ENCODE assay signal across 8 mouse cellular contexts in the genomic region with DNA sequence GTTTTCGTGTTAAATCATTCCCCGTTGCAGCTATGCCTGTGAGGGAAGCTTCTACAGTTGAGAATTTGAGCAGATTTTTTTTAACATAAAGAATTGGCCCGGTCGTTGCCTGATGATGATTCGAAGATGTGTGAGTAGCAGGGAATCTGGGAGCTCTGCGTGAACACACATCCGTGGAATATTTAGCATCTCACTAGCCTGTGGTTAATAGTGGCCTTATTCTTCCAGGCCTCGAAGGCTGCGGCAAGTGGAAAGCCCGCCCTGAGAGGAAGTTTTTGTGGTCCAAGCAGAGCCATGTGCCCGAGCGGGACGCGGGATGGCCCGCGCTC. TPM values are rescaled to one million over a fixed set of nuclear protein-coding genes. Genes with fewer than 3 reads are reported as not detected.
A peak's percentile ranks its signal among the peaks of the same experiment; 100 is the strongest.
DNase-seq lines count a peak whose midpoint lies in the region; ATAC-seq and TF ChIP-seq lines count a peak whose summit lies in the region.

No protein-coding gene starts in this region.

- peak overlapping the region; percentile 65; the same call in 1 of the 2 replicates for H3K9ac ChIP-seq in forebrain, embryonic 14.5 days (ENCODE audit: low read length)
- H3K9ac ChIP-seq in liver, embryonic 13.5 days, result peak overlapping the region; percentile 86

- no peak for TF ChIP-seq CTCF in C2C12 (IDR thresholded peaks at IDR 0.05; ENCODE audit: control insufficient read depth, insufficient read depth, insufficient read length)

- H3K4me2 ChIP-seq in forebrain, embryonic 14.5 days (ENCODE audit: low read length), result peak overlapping the region; percentile 94
- H3K4me2 ChIP-seq in liver, embryonic 13.5 days, result peak overlapping the region; percentile 99

- no peak overlapping the region for H3ac ChIP-seq in C2C12 (ENCODE audit: control insufficient read depth, insufficient read length, low read depth)

- H3K4me1 ChIP-seq in heart, embryonic 10.5 days, result 0 out of 2 replicates have a peak, but pooled peaks cover 11% of the 10 kb centered on the region
- H3K4me1 ChIP-seq in forebrain, embryonic 14.5 days (ENCODE audit: control insufficient read depth, insufficient read depth, low read length), result peaks cover 8% of the 10 kb centered on the region
- H3K4me1 ChIP-seq in liver, embryonic 13.5 days (replicated peaks), result peaks cover 36% of the 10 kb centered on the region

- no peak for ATAC-seq in forebrain, embryonic 14.5 days
- no peak for ATAC-seq in liver, embryonic 13.5 days (ENCODE audit: low read depth)
- ATAC-seq in monocyte, adult 5-6 weeks (replicated peaks; ENCODE audit: insufficient number of reproducible peaks, low FRiP score, low TSS enrichment, poor library complexity, severe bottlenecking), result no peak

- peak overlapping the region; percentile 80 for H3K27ac ChIP-seq in heart, embryonic 10.5 days
- no peak overlapping the region for H3K27ac ChIP-seq in forebrain, embryonic 14.5 days (ENCODE audit: low read depth, low read length)
- H3K27ac ChIP-seq in liver, embryonic 13.5 days, result no peak overlapping the region

- peak overlapping the region; percentile 83 for H3K4me3 ChIP-seq in heart, embryonic 10.5 days
- peak overlapping the region; percentile 45 for H3K4me3 ChIP-seq in C2C12 (ENCODE audit: insufficient read depth, poor library complexity, severe bottlenecking)
- peak overlapping the region; percentile 67 for H3K4me3 ChIP-seq in forebrain, embryonic 14.5 days (ENCODE audit: low read depth, low read length)
- H3K4me3 ChIP-seq in liver, embryonic 13.5 days (replicated peaks), result peak overlapping the region; percentile 88

- peaks cover 58% of the 10 kb centered on the region for H3K27me3 ChIP-seq in heart, embryonic 10.5 days (ENCODE audit: insufficient read depth, poor library complexity, severe bottlenecking)
- H3K27me3 ChIP-seq in C2C12 (ENCODE audit: control insufficient read depth, insufficient read depth, insufficient read length), result no peaks in the 10 kb centered on the region
- peaks cover 43% of the 10 kb centered on the region for H3K27me3 ChIP-seq in forebrain, embryonic 14.5 days (replicated peaks; ENCODE audit: control insufficient read depth, insufficient read depth, low read length)
- H3K27me3 ChIP-seq in liver, embryonic 13.5 days, result peaks cover 68% of the 10 kb centered on the region

- no peaks in the 10 kb centered on the region for H3K79me2 ChIP-seq in C2C12 (ENCODE audit: control insufficient read depth, insufficient read depth)

- H3K9me3 ChIP-seq in heart, embryonic 10.5 days, result no peaks in the 10 kb centered on the region
- H3K9me3 ChIP-seq in forebrain, embryonic 14.5 days (replicated peaks; ENCODE audit: control insufficient read depth, low read length), result no peaks in the 10 kb centered on the region
- H3K9me3 ChIP-seq in liver, embryonic 13.5 days (replicated peaks), result no peaks in the 10 kb centered on the region

- WGBS in heart, embryonic 10.5 days, result 3% methylated on average over 16 of the region's 16 CpGs
- 1% methylated on average over 16 of the region's 16 CpGs for WGBS in forebrain, embryonic 14.5 days
- 5% methylated on average over 16 of the region's 16 CpGs for WGBS in liver, embryonic 13.5 days (ENCODE audit: insufficient replicate concordance)

- no peaks in the 10 kb centered on the region for H3K36me3 ChIP-seq in heart, embryonic 10.5 days
- no peaks in the 10 kb centered on the region for H3K36me3 ChIP-seq in C2C12 (ENCODE audit: control insufficient read depth, insufficient read depth)
- no peaks in the 10 kb centered on the region for H3K36me3 ChIP-seq in forebrain, embryonic 14.5 days (ENCODE audit: control insufficient read depth, insufficient read depth, low read length)
- H3K36me3 ChIP-seq in liver, embryonic 13.5 days, result no peaks in the 10 kb centered on the region

- no peak for DNase-seq in heart, embryonic 10.5 days (ENCODE audit: low spot score)
- no peak for DNase-seq in heart, postnatal 4 days
- DNase-seq in forebrain, embryonic 14.5 days (ENCODE audit: low spot score), result no peak
- no peak for DNase-seq in liver, embryonic 13.5 days
- no peak for DNase-seq in urinary bladder, adult 18-20 months (ENCODE audit: low spot score in 2 of 2)
- DNase-seq in layer of hippocampus, postnatal 14 days (ENCODE audit: low spot score in 2 of 2), result no peak

- H3K79me3 ChIP-seq in C2C12 (ENCODE audit: low read depth), result no peaks in the 10 kb centered on the region

TF ChIP-seq in C2C12, 6 proteins besides CTCF, POLR2A, EP300 and RAD21:
- no peak for TF ChIP-seq USF1 (IDR thresholded peaks at IDR 0.05; ENCODE audit: low read depth)
- TF ChIP-seq CEBPB (IDR thresholded peaks at IDR 0.05; ENCODE audit: low read depth), result no peak
- no peak for TF ChIP-seq MYOD1 (IDR thresholded peaks at IDR 0.05; ENCODE audit: control insufficient read depth, insufficient read length, low read depth)
- peak; percentile 63 for TF ChIP-seq MAX (IDR thresholded peaks at IDR 0.05)

RNA-seq across cellular contexts. Expression of a gene that starts 2.0 kb away (rescaled TPM):
- polyA plus RNA-seq in heart, embryonic 10.5 days (2016; fragmentation: Nextera tagmentation; extraction: Ambion mirVana), result 1.6 and 2.0 TPM in 2 replicates
- under 1 TPM in 1 of 2 experiments, not detected in 1; 0.11 TPM for total RNA-seq in heart, postnatal 4 days (2021)
- polyA plus RNA-seq in C2C12 (2012; fragmentation: generic; extraction: Trizol), result 0.37 TPM
- 1.1 TPM in 2 replicates for polyA plus RNA-seq in forebrain, embryonic 14.5 days (2014; fragmentation: Nextera tagmentation; extraction: Ambion mirVana)
- 2.4 and 2.7 TPM in 2 replicates for polyA plus RNA-seq in liver, embryonic 13.5 days (2015; fragmentation: Nextera tagmentation; extraction: Ambion mirVana)
- total RNA-seq in monocyte, adult 5-6 weeks (2017), result 0.29 TPM in 1 of 3 replicates, not detected in the others
- not detected for total RNA-seq in layer of hippocampus, postnatal 14 days (2021)
